Mouse (Mus musculus) thymus, postnatal 4 days (tissue): ENCODE measurements around the gene Dmp1.
A peak's percentile ranks its signal among the peaks of the same experiment; 100 is the strongest.

Experiments used
- DNase-seq: peaks from one replicate; pipeline ENCODE4 v3.0.0; 2021

The Dmp1 gene

GRCm38 (mm10) chr5:104202351-104202750 lies at the start of gene Dmp1:
Dmp1 (plus strand) TSS chr5:104202613.
- DNase-seq, result peak; percentile 17

- DNase-seq, result no peak
Observed at GRCm38 (mm10) chr5:104157701-104158100, 44.7 kb upstream of the Dmp1 start.

GRCm38 (mm10) chr5:104158332-104159052 lies 43.9 kb upstream of the Dmp1 start:
- DNase-seq, result no peak

DNA sequence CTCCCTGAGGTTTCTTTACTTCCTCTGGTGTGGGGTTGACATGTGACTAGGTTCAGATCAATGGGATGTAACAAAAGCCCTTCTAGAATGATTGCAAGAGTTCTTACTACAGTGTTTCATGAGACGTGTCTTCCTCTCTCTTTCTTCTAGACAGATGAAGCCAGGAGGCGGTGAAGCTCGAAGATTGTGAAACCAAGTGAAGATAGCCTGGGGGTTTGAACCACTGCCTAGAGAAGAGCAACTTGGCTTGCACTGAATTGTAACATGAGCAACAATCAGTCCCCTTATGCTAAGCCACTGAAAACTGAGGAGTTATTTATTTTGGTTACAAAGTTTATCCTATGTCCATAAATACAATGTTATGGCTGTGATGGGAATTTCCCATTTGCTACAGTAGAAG lies 41.8 kb upstream of the Dmp1 start:
- no peak for DNase-seq

- DNase-seq, result no peak
Observed at GRCm38 (mm10) chr5:104161390-104161789, 41.0 kb upstream of the Dmp1 start.

DNA sequence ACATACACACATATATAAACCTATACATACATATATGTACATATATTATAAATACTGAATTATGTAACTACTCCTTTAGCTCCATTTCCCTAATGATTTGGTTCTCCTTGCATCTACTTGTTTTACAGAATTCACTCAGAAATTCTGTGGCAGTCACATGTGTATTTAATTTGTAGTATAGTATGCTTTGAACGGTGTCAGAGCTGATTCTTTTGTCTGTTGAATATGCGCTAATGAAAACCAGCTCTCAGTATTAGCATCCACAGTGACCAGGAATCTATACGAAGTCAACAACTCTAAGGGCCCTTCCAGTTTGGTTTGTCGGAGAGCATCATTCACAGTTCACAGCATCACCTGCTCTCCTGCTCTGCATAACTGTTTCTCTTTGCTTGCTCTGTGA lies 38.9 kb upstream of the Dmp1 start:
- no peak for DNase-seq

DNA sequence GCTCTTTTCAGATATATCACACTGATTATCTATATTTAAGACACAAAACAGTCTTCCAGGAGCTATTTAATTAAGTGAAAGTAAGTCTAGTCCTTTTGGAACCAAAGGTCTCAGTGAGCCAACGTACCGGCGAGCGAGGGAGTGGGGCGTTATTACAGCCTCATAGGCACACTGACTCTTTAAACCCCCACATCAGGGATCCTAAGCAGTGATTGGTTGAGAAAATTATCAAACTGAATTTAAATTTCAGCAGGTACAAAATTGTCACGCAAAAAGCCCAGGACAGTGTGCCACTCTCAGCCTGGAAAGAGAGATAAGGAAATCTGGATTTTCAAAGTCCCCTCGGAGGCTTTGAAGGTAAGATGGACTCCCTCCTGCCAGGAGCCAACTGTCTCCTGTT lies 32.0 kb upstream of the Dmp1 start, which contains the start of gene Dspp:
Gene Dspp (plus strand): TSS at position 301 of the 400 bp plus-strand sequence.
- DNase-seq, result no peak

GRCm38 (mm10) chr5:104173094-104173493 lies 29.3 kb upstream of the Dmp1 start:
- DNase-seq, result no peak

- no peak for DNase-seq
Observed at GRCm38 (mm10) chr5:104183743-104184142, 18.7 kb upstream of the Dmp1 start.

GRCm38 (mm10) chr5:104187281-104187680 lies 15.1 kb upstream of the Dmp1 start:
- no peak for DNase-seq

DNA sequence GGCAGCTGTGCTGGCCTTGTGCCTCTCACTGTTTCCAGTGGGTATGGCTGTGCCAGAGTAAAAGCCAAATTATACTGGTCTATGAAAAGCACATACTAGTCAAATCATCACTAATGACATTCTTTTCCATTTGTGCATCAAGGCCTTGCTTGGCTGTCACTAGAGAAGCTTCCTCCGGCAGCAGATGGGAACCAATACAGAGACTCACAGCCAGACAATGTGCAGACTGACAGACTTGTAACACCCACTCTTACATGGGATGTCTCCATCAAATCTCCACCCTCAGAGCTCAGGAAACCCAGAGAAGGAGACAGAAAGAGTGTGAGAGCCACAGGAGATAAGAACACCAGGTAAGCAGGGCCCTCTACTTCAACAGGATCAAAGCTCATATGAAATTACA lies 7.3 kb upstream of the Dmp1 start:
- no peak for DNase-seq

GRCm38 (mm10) chr5:104201153-104201950 lies 1.1 kb upstream of the Dmp1 start:
- no peak for DNase-seq

- DNase-seq, result no peak
Observed at GRCm38 (mm10) chr5:104212531-104212930, 10.1 kb downstream of the Dmp1 start.

DNA sequence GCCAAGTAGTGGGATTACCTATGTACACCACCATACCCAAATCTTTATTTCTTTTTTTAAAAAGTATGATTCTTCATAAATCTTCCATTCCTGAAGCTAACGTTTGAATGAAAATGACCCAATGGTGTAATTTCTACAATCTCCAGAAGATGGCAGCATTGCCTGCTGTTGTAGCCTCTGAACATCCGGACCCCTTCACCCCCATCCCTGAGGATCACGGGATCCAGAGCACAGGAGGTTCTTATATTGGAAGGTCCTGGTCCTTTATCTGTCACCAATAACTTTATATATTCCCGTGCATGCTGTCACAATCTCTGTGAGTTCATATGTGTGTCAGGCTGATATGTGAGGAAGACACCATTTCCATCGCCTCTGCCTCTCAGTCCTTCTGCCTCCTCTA lies 16.5 kb downstream of the Dmp1 start:
- DNase-seq, result no peak

DNA sequence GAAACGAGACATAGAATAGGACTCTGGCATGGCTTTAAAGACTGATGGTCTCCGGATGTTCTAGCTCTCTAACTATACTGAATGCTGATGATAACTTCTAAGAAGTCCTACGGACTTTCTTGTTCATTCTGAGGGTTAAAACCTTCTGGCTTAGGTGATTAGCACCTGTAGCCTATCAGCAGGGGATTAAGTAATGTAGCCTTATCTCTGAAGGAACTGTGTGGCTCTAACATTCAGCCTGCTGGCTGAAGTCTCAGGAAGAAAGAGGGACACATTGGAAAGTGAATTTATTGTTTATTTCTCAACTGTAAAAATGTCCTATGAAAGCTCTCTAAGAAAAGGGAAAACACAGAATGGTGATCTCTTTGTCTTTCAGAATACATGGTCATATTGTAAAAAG lies 21.9 kb downstream of the Dmp1 start:
- DNase-seq, result no peak

GRCm38 (mm10) chr5:104224750-104225149 lies 22.3 kb downstream of the Dmp1 start:
- DNase-seq, result no peak

- no peak for DNase-seq
Observed at GRCm38 (mm10) chr5:104228497-104228896, 26.1 kb downstream of the Dmp1 start.

DNA sequence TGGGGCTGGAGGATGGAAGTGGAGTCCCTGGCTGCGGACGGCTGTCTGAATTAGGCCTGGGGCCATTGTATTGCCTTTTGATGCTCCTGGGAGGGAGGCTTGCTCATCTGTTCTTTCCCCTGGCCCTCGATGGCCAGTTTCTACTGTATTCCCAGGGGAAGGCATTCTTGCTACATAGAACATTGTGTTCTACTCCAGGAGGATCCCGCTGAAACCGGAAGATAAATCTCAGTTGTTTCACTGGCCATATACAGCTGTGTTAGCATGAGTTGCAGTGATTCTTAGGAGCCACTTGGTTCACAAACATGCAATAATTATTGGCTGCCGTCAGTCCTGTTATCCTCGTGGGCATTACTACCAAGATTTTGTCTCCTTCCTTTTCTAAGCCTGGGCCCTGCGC lies 34.3 kb downstream of the Dmp1 start:
- DNase-seq, result no peak

GRCm38 (mm10) chr5:104239674-104240378 lies 37.4 kb downstream of the Dmp1 start:
- no peak for DNase-seq

DNA sequence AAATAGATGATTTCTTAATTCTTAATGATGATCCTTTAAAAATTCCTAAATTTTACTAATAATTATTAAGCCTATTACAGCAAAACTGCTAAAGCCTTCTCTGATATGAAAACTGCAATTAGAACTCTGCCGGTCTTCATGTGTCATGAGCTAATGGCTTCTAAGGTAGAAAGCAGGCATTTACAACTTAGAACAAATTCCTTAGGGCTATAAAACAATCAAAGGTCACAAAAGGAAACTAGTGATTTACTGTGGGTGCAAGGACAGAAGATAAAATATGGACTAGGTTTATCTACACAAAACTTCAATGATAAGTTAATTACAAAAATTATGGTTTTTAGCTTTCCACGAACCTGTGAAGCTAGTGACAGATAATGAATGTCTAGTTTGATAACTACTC lies 41.8 kb downstream of the Dmp1 start:
- no peak for DNase-seq

GRCm38 (mm10) chr5:104251811-104252210 lies 49.4 kb downstream of the Dmp1 start:
- no peak for DNase-seq

GRCm38 (mm10) chr5:104256585-104256984 lies 54.2 kb downstream of the Dmp1 start:
- no peak for DNase-seq

GRCm38 (mm10) chr5:104261908-104262461 lies 59.6 kb downstream of the Dmp1 start:
- no peak for DNase-seq
